Mouse (Mus musculus) MN1 (cell line): ENCODE measurements around the gene Setd2.
A peak's percentile ranks its signal among the peaks of the same experiment; 100 is the strongest.

Experiments used
- DNase-seq: peaks from one replicate; pipeline ENCODE4 v3.0.0-alpha.2; 2016; ENCODE audit warnings: low spot score

The Setd2 gene

GRCm38 (mm10) chr9:110623416-110624195 is 91.2 kb downstream of the Setd2 start:
- no peak for DNase-seq

GRCm38 (mm10) chr9:110624361-110625166 is 92.2 kb downstream of the Setd2 start, which contains the start of gene Nradd:
TSS of gene Nradd (minus strand) at chr9:110624452.
- DNase-seq, result peak; percentile 89

- no peak for DNase-seq
These were observed 93.0 kb downstream of the Setd2 start for GRCm38 (mm10) chr9:110625350-110625908.

GRCm38 (mm10) chr9:110630171-110630570 is 97.8 kb downstream of the Setd2 start:
- no peak for DNase-seq

GRCm38 (mm10) chr9:110631191-110631590 is 98.8 kb downstream of the Setd2 start:
- peak; percentile 32 for DNase-seq

GRCm38 (mm10) chr9:110631651-110632275 is 99.4 kb downstream of the Setd2 start:
- no peak for DNase-seq

- DNase-seq, result no peak
These were observed 100.3 kb downstream of the Setd2 start for GRCm38 (mm10) chr9:110632671-110633070.

GRCm38 (mm10) chr9:110633882-110634281 is 101.5 kb downstream of the Setd2 start:
- DNase-seq, result no peak

GRCm38 (mm10) chr9:110635225-110635624 is 102.8 kb downstream of the Setd2 start:
- peak; percentile 77 for DNase-seq

GRCm38 (mm10) chr9:110638611-110639021 is 106.2 kb downstream of the Setd2 start:
- DNase-seq, result peak; percentile 21

GRCm38 (mm10) chr9:110641006-110641405 is 108.6 kb downstream of the Setd2 start:
- no peak for DNase-seq

- DNase-seq, result no peak
These were observed 110.6 kb downstream of the Setd2 start for GRCm38 (mm10) chr9:110642812-110643524.

- DNase-seq, result no peak
These were observed 111.4 kb downstream of the Setd2 start for GRCm38 (mm10) chr9:110643787-110644186.

- DNase-seq, result no peak
These were observed 111.9 kb downstream of the Setd2 start for GRCm38 (mm10) chr9:110644295-110644694.

- no peak for DNase-seq
These were observed 112.8 kb downstream of the Setd2 start for GRCm38 (mm10) chr9:110645219-110645618.

GRCm38 (mm10) chr9:110649775-110650174 is 117.4 kb downstream of the Setd2 start:
- no peak for DNase-seq

GRCm38 (mm10) chr9:110651931-110652722 is 119.7 kb downstream of the Setd2 start:
- no peak for DNase-seq

GRCm38 (mm10) chr9:110652963-110653654 is 120.7 kb downstream of the Setd2 start:
- no peak for DNase-seq

GRCm38 (mm10) chr9:110653655-110654461 is 121.5 kb downstream of the Setd2 start, which contains the start of gene Nbeal2:
TSS of gene Nbeal2 (minus strand) at chr9:110654161.
- peak; percentile 92 for DNase-seq
